Mouse (Mus musculus): ENCODE data around the gene Ifrd2.

The Ifrd2 gene

GRCm38 (mm10) chr9:107576357-107577107 is 10.9 kb upstream of the Ifrd2 start, which contains the start of gene Hyal1:
Gene Hyal1 (plus strand): TSS chr9:107576927.
- DNase-seq (ENCODE audit: low spot score): no peak

GRCm38 (mm10) chr9:107577871-107578270 is 9.6 kb upstream of the Ifrd2 start:
- DNase-seq (ENCODE audit: low spot score): no peak

- no peak for DNase-seq (ENCODE audit: low spot score)
These were observed 8.9 kb upstream of the Ifrd2 start, which contains the start of gene Naa80 for GRCm38 (mm10) chr9:107578587-107578986. Gene Naa80 (plus strand): TSS chr9:107578887.

- no peak for DNase-seq (ENCODE audit: low spot score)
These were observed 8.2 kb upstream of the Ifrd2 start for GRCm38 (mm10) chr9:107579023-107579900.

GRCm38 (mm10) chr9:107580501-107581317 is 6.7 kb upstream of the Ifrd2 start, which contains the start of gene Hyal3:
Gene Hyal3 (plus strand): TSS chr9:107580818.
- DNase-seq (ENCODE audit: low spot score): peak; percentile 63

- no peak for DNase-seq (ENCODE audit: low spot score)
These were observed 5.9 kb upstream of the Ifrd2 start for GRCm38 (mm10) chr9:107581584-107581983.

GRCm38 (mm10) chr9:107582509-107583062 is 4.9 kb upstream of the Ifrd2 start:
- DNase-seq (ENCODE audit: low spot score): no peak

- no peak for DNase-seq (ENCODE audit: low spot score)
These were observed 4.3 kb upstream of the Ifrd2 start for GRCm38 (mm10) chr9:107583174-107583573.

- DNase-seq (ENCODE audit: low spot score): no peak
These were observed 938 bp upstream of the Ifrd2 start for GRCm38 (mm10) chr9:107586504-107586903.

GRCm38 (mm10) chr9:107587833-107588639 is 594 bp downstream of the Ifrd2 start:
- DNase-seq (ENCODE audit: low spot score): no peak

- DNase-seq (ENCODE audit: low spot score): no peak
These were observed 2.8 kb downstream of the Ifrd2 start for GRCm38 (mm10) chr9:107590058-107590772.

GRCm38 (mm10) chr9:107590773-107591060 is 3.3 kb downstream of the Ifrd2 start:
- DNase-seq (ENCODE audit: low spot score): no peak

GRCm38 (mm10) chr9:107593101-107593976 is 5.9 kb downstream of the Ifrd2 start:
- no peak for DNase-seq (ENCODE audit: low spot score)

- DNase-seq (ENCODE audit: low spot score): no peak
These were observed 7.0 kb downstream of the Ifrd2 start for GRCm38 (mm10) chr9:107594281-107595062.

- DNase-seq (ENCODE audit: low spot score): no peak
These were observed 9.5 kb downstream of the Ifrd2 start for GRCm38 (mm10) chr9:107596619-107597569.

GRCm38 (mm10) chr9:107598385-107598784 is 10.9 kb downstream of the Ifrd2 start:
- DNase-seq (ENCODE audit: low spot score): no peak

- no peak for DNase-seq (ENCODE audit: low spot score)
These were observed 12.0 kb downstream of the Ifrd2 start for GRCm38 (mm10) chr9:107599433-107599832.
